Mouse (Mus musculus): ENCODE data around the gene Zfp784. TPM values are rescaled to one million over a fixed set of nuclear protein-coding genes. Genes with fewer than 3 reads are reported as not detected.
"Not testable (repeated sequence)": the region's sequence is repeated elsewhere in the genome, so short reads cannot be mapped to it uniquely, and the experiment has no call there.

Gene Zfp784
- total and polyA plus RNA-seq, 2 experiments from 2014 or later, result 4.5 to 6.0 TPM

DNA sequence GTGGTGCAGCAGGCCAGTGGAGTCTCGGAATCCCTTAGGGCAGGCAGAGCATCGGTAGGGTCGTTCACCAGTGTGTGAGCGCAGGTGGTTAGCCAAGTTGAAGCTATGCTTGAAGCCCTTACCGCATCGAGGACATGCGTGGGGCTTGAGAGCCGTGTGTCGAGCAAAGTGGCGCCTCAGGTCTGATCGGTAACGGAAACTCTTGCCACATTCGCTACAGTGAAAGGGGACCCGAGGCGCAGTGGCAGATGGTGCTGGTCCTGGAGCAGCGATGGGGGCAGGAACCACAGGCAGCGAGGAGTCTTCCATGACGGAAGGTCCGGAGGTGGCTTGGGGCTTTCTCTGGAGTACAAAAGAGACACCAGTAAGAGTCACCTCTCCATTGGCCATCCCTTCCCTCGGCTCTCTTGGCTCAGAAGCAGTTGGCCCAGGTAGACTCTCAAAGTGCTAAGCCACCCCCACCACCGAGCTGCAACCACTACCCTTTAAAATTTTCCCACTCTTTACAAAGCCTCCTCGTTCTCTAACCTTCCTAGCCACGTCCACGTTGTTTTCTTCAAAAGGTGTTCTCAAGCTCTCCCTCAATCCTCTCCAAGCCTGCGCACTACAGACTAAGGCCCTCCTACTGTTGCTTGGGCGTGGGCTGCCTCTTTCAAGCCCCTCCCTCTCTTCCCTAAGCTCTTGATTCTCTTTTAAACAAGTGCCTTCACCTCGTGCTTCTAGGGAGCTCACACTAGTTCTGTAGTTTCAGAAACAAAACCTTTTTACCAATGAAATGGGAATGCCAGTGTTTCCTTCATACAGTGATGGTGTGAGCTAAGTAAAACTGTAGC lies 25.3 kb downstream of the Zfp784 start:
- no peaks in the 10 kb centered on the region for H3K9me3 ChIP-seq (ENCODE audit: low read length)
- H3K4me2 ChIP-seq (ENCODE audit: low read depth, low read length), result no peak overlapping the region
- H3K27me3 ChIP-seq (ENCODE audit: insufficient read depth, low read length), result no peaks in the 10 kb centered on the region
- H3K27ac ChIP-seq, result no peak overlapping the region
- peaks cover 37% of the 10 kb centered on the region for H3K36me3 ChIP-seq (ENCODE audit: insufficient read depth, low read length)
- H3K9ac ChIP-seq (replicated peaks; ENCODE audit: low read length), result no peak overlapping the region
- no peaks in the 10 kb centered on the region for H3K4me1 ChIP-seq (ENCODE audit: insufficient read depth, low read length)
- TF ChIP-seq CTCF (IDR thresholded peaks at IDR 0.05; ENCODE audit: low read depth), result no peak
- no peak overlapping the region for H3K4me3 ChIP-seq (ENCODE audit: low read length)
- DNase-seq (ENCODE audit: low spot score), result no peak
- no peak for ATAC-seq
- WGBS, result 91% methylated on average over 27 of the region's 27 CpGs

DNA sequence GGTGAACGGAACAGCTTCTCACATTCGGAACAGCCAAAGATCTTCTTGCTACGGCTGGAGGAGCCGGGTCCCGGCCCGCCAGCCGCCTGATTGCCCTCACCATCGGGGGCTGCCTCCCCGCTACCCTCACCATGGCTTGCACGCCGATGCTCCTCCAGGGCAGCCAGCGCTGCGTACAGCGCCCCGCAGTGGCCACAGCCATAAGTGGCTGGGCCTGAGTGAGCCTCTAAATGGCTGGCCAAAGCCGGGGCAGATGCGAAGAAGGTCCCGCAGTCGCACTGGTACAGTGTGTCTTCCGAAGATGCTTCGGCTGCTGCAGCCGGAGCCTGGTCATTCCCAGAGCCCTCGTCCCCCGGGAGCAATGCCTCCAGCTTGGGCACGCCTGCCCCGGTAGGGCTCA lies 30.0 kb downstream of the Zfp784 start:
- no peak overlapping the region for H3K4me3 ChIP-seq (ENCODE audit: low read length)
- no peaks in the 10 kb centered on the region for H3K27me3 ChIP-seq (ENCODE audit: insufficient read depth, low read length)
- no peak; the same call in 1 of the 2 replicates for TF ChIP-seq CTCF (IDR thresholded peaks at IDR 0.05; ENCODE audit: low read depth)
- H3K4me2 ChIP-seq (ENCODE audit: low read depth, low read length), result no peak overlapping the region
- H3K9me3 ChIP-seq (ENCODE audit: low read length), result no peaks in the 10 kb centered on the region
- 96% methylated on average over 26 of the region's 26 CpGs for WGBS
- peaks cover 45% of the 10 kb centered on the region for H3K36me3 ChIP-seq (ENCODE audit: insufficient read depth, low read length)
- no peak for DNase-seq (ENCODE audit: low spot score)
- H3K9ac ChIP-seq (replicated peaks; ENCODE audit: low read length), result no peak overlapping the region
- no peaks in the 10 kb centered on the region for H3K4me1 ChIP-seq (ENCODE audit: insufficient read depth, low read length)
- no peak overlapping the region for H3K27ac ChIP-seq
- ATAC-seq, result no peak

- H3K27me3 ChIP-seq (ENCODE audit: insufficient read depth, low read length); H3K27ac ChIP-seq; ATAC-seq; H3K4me1 ChIP-seq (ENCODE audit: insufficient read depth, low read length); H3K36me3 ChIP-seq (ENCODE audit: insufficient read depth, low read length); H3K9me3 ChIP-seq (ENCODE audit: low read length); H3K9ac ChIP-seq (replicated peaks; ENCODE audit: low read length); H3K4me3 ChIP-seq (ENCODE audit: low read length); H3K4me2 ChIP-seq (ENCODE audit: low read depth, low read length); DNase-seq (ENCODE audit: low spot score): not testable (repeated sequence)
- 61% methylated on average over 8 of the region's 8 CpGs for WGBS
Measured at GRCm38 (mm10) chr7:5002876-5003275, 35.4 kb downstream of the Zfp784 start.

- Histone ChIP-seq H3K4me3 (ENCODE audit: low read length) (no peak overlapping the region), H3K4me1 (ENCODE audit: insufficient read depth, low read length) (peaks cover 10% of the 10 kb centered on the region; the same call in 1 of the 2 replicates), H3K9ac (replicated peaks; ENCODE audit: low read length) (no peak overlapping the region), H3K9me3 (ENCODE audit: low read length) (no peaks in the 10 kb centered on the region), H3K27me3 (ENCODE audit: insufficient read depth, low read length) (no peaks in the 10 kb centered on the region), H3K4me2 (ENCODE audit: low read depth, low read length) (no peak overlapping the region), H3K27ac (no peak overlapping the region), H3K36me3 (ENCODE audit: insufficient read depth, low read length) (no peaks in the 10 kb centered on the region)
- no peak for TF ChIP-seq CTCF (IDR thresholded peaks at IDR 0.05; ENCODE audit: low read depth)
- DNase-seq (ENCODE audit: low spot score) (no peak), ATAC-seq (no peak)
- 68% methylated on average over 2 of the region's 2 CpGs for whole genome bisulfite sequencing
Measured at GRCm38 (mm10) chr7:4999876-5000275, 38.4 kb downstream of the Zfp784 start.

GRCm38 (mm10) chr7:4996934-4997333 lies 41.3 kb downstream of the Zfp784 start:
- H3K27me3 ChIP-seq (ENCODE audit: insufficient read depth, low read length), result no peaks in the 10 kb centered on the region
- TF ChIP-seq CTCF (IDR thresholded peaks at IDR 0.05; ENCODE audit: low read depth), result no peak
- no peaks in the 10 kb centered on the region for H3K9me3 ChIP-seq (ENCODE audit: low read length)
- WGBS, result 61% methylated on average over 6 of the region's 8 CpGs
- peaks cover 10% of the 10 kb centered on the region for H3K4me1 ChIP-seq (ENCODE audit: insufficient read depth, low read length)
- H3K4me2 ChIP-seq (ENCODE audit: low read depth, low read length), result peak overlapping the region; percentile 93
- H3K4me3 ChIP-seq (ENCODE audit: low read length), result peak overlapping the region; percentile 82
- peak overlapping the region; percentile 89 for H3K27ac ChIP-seq
- DNase-seq (ENCODE audit: low spot score) (no peak), ATAC-seq (no peak)
- H3K9ac ChIP-seq (replicated peaks; ENCODE audit: low read length), result peak overlapping the region; percentile 95
- H3K36me3 ChIP-seq (ENCODE audit: insufficient read depth, low read length), result 0 out of 2 replicates have a peak, but pooled peaks cover 5% of the 10 kb centered on the region

DNA sequence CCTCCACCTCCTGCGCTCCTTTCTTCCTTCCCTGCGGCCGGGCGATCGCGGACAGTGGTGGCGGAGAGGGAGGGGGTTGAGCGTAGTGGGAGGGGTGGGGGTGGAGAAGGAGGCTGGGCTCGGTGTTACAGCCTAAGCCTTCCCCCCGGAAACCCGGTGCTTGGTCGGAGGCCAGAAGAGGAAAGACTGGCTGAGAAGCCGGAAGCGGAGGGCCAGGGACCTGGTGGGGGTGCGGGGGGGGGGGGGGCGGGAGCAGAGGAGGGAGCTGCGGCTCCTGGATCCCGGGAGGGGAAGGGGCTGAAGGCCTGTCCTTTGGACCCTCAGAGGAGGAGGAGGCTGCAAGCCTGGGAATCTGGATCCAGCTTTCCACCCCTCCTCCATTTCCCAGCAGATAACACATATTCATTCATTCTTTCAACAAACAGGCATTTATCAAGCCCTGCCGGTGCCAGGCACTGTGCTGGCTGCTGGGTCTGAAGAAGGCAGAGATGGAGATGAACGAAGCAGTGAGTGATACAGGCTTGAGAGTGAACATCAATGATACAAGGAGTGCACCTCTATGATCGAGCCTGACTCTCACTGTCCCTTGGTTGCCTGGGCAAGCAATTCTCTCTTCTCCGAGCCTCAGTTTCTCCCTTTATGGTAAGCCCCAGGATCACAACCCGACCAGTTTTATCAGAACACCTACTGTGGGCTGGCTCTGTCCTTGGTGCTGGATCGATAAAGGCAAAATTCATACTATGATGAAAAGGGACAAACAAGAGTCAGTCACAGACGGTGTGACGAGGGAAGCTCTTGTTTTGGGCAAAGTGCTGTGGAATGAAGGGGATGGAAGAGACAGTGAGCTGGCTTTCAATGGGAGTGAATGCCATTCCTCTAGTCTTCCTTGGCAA lies 42.0 kb downstream of the Zfp784 start, which contains the start of gene Zfp579:
Gene Zfp579, minus strand, starts transcription at position 156 of the 893 bp plus-strand sequence.
- H3K27me3 ChIP-seq (ENCODE audit: insufficient read depth, low read length), result no peaks in the 10 kb centered on the region
- TF ChIP-seq CTCF (IDR thresholded peaks at IDR 0.05; ENCODE audit: low read depth), result no peak
- DNase-seq (ENCODE audit: low spot score) (peak; percentile 95), ATAC-seq (peak; percentile 91)
- H3K4me3 ChIP-seq (ENCODE audit: low read length), result peak within 1 kb of the TSS; percentile 82
- peak within 1 kb of the TSS; percentile 89 for H3K27ac ChIP-seq
- peaks cover 10% of the 10 kb centered on the region for H3K4me1 ChIP-seq (ENCODE audit: insufficient read depth, low read length)
- 0 out of 2 replicates have a peak, but pooled peaks cover 5% of the 10 kb centered on the region for H3K36me3 ChIP-seq (ENCODE audit: insufficient read depth, low read length)
- H3K9ac ChIP-seq (replicated peaks; ENCODE audit: low read length), result peak within 1 kb of the TSS; percentile 95
- 5% methylated on average over 12 of the region's 26 CpGs for WGBS
- H3K4me2 ChIP-seq (ENCODE audit: low read depth, low read length), result peak within 1 kb of the TSS; percentile 93
- no peaks in the 10 kb centered on the region for H3K9me3 ChIP-seq (ENCODE audit: low read length)
